Mouse (Mus musculus) right cerebral cortex, postnatal 36 days (tissue): Measurements from ENCODE around the gene Dnajc16.

ENCODE experiments used
- DNase-seq, 2 experiments: peaks; one replicate each; pipeline ENCODE4 v3.0.0; 2022; ENCODE audit warnings: low spot score in 2 of 2, mixed read lengths in 1 of 2

Dnajc16 gene

GRCm38 (mm10) chr4:141725277-141725676, 65.5 kb downstream of the Dnajc16 start:
- DNase-seq: no peak

- no peak for DNase-seq
Measured at GRCm38 (mm10) chr4:141724594-141724993, 66.1 kb downstream of the Dnajc16 start.

- no peak for DNase-seq
Measured at GRCm38 (mm10) chr4:141723673-141724068, 67.1 kb downstream of the Dnajc16 start.

- peak; percentile 90 to 91 for DNase-seq
Measured at GRCm38 (mm10) chr4:141722731-141723672, 67.7 kb downstream of the Dnajc16 start, which contains the start of gene Ddi2. TSS of gene Ddi2 (minus strand) at chr4:141723419.

- no peak for DNase-seq
Measured at GRCm38 (mm10) chr4:141721961-141722360, 68.8 kb downstream of the Dnajc16 start.

GRCm38 (mm10) chr4:141720761-141721523, 69.8 kb downstream of the Dnajc16 start:
- no peak for DNase-seq

GRCm38 (mm10) chr4:141719304-141719703, 71.4 kb downstream of the Dnajc16 start:
- no peak for DNase-seq

GRCm38 (mm10) chr4:141717633-141718032, 73.1 kb downstream of the Dnajc16 start:
- DNase-seq: no peak

- no peak for DNase-seq
Measured at GRCm38 (mm10) chr4:141715027-141715426, 75.7 kb downstream of the Dnajc16 start.

GRCm38 (mm10) chr4:141713598-141714142, 77.1 kb downstream of the Dnajc16 start:
- DNase-seq: no peak

GRCm38 (mm10) chr4:141711250-141711649, 79.5 kb downstream of the Dnajc16 start:
- peak in 1 of 2 experiments; percentile 30 for DNase-seq
